Mouse (Mus musculus): ENCODE measurements around the gene Dvl2. TPM values are rescaled to one million over a fixed set of nuclear protein-coding genes. Genes with fewer than 3 reads are reported as not detected.
A peak's percentile ranks its signal among the peaks of the same experiment; 100 is the strongest.

Dvl2 gene
- total and polyA plus RNA-seq, 2 experiments from 2014 or later = 20.0 to 33.3 TPM

- ATAC-seq (ENCODE audit: low FRiP score) (no peak), DNase-seq (ENCODE audit: low spot score) (no peak)
- H3K27ac ChIP-seq (ENCODE audit: low read depth, low read length) = no peak overlapping the region
- no peaks in the 10 kb centered on the region; the same call in 1 of the 2 replicates for H3K4me1 ChIP-seq (ENCODE audit: insufficient read depth, low read length)
- 92% methylated on average over 3 of the region's 3 CpGs for WGBS
- peaks cover 22% of the 10 kb centered on the region for H3K36me3 ChIP-seq (ENCODE audit: insufficient read depth, low read length)
- H3K9ac ChIP-seq (replicated peaks; ENCODE audit: low read length, poor library complexity, severe bottlenecking) = no peak overlapping the region
- no peaks in the 10 kb centered on the region for H3K27me3 ChIP-seq (ENCODE audit: insufficient read depth, low read length)
- no peaks in the 10 kb centered on the region for H3K9me3 ChIP-seq (ENCODE audit: low read length)
- peak overlapping the region; percentile 61 for H3K4me2 ChIP-seq (ENCODE audit: low read depth, low read length, poor library complexity, severe bottlenecking)
- no peak overlapping the region for H3K4me3 ChIP-seq (ENCODE audit: low read depth, low read length)
- no peak for TF ChIP-seq CTCF (IDR thresholded peaks at IDR 0.05)
Measured at GRCm38 (mm10) chr11:69992932-69993331, 7.5 kb upstream of the Dvl2 start.

GRCm38 (mm10) chr11:69994401-69995090, 5.8 kb upstream of the Dvl2 start:
- Histone ChIP-seq H3K9me3 (ENCODE audit: low read length) (no peaks in the 10 kb centered on the region), H3K4me2 (ENCODE audit: low read depth, low read length, poor library complexity, severe bottlenecking) (no peak overlapping the region), H3K36me3 (ENCODE audit: insufficient read depth, low read length) (peaks cover 17% of the 10 kb centered on the region; the same call in 1 of the 2 replicates), H3K27me3 (ENCODE audit: insufficient read depth, low read length) (no peaks in the 10 kb centered on the region), H3K4me1 (ENCODE audit: insufficient read depth, low read length) (no peaks in the 10 kb centered on the region; the same call in 1 of the 2 replicates), H3K4me3 (ENCODE audit: low read depth, low read length) (no peak overlapping the region), H3K9ac (replicated peaks; ENCODE audit: low read length, poor library complexity, severe bottlenecking) (no peak overlapping the region), H3K27ac (ENCODE audit: low read depth, low read length) (no peak overlapping the region)
- DNase-seq (ENCODE audit: low spot score) = no peak
- peak; percentile 48 for TF ChIP-seq CTCF (IDR thresholded peaks at IDR 0.05)
- ATAC-seq (ENCODE audit: low FRiP score) = no peak
- WGBS = 85% methylated on average over 11 of the region's 11 CpGs

GRCm38 (mm10) chr11:69995391-69995960, 4.9 kb upstream of the Dvl2 start, which contains the start of gene Phf23:
TSS of gene Phf23 (plus strand) at chr11:69995777.
- Histone ChIP-seq H3K4me2 (ENCODE audit: low read depth, low read length, poor library complexity, severe bottlenecking) (peak within 1 kb of the TSS; percentile 95), H3K9ac (replicated peaks; ENCODE audit: low read length, poor library complexity, severe bottlenecking) (peak within 1 kb of the TSS; percentile 86), H3K4me3 (ENCODE audit: low read depth, low read length) (peak within 1 kb of the TSS; percentile 85), H3K27me3 (ENCODE audit: insufficient read depth, low read length) (no peaks in the 10 kb centered on the region), H3K4me1 (ENCODE audit: insufficient read depth, low read length) (peaks cover 3% of the 10 kb centered on the region; the same call in 1 of the 2 replicates), H3K27ac (ENCODE audit: low read depth, low read length) (peak within 1 kb of the TSS; percentile 82), H3K36me3 (ENCODE audit: insufficient read depth, low read length) (peaks cover 12% of the 10 kb centered on the region; the same call in 1 of the 2 replicates), H3K9me3 (ENCODE audit: low read length) (no peaks in the 10 kb centered on the region)
- ATAC-seq (ENCODE audit: low FRiP score) = peak; percentile 82
- peak; percentile 64 for TF ChIP-seq CTCF (IDR thresholded peaks at IDR 0.05)
- under 1% methylated on average over 36 of the region's 36 CpGs for WGBS
- peak; percentile 99 for DNase-seq (ENCODE audit: low spot score)

GRCm38 (mm10) chr11:69996161-69997061, 4.0 kb upstream of the Dvl2 start:
- Histone ChIP-seq H3K27me3 (ENCODE audit: insufficient read depth, low read length) (no peaks in the 10 kb centered on the region), H3K9me3 (ENCODE audit: low read length) (no peaks in the 10 kb centered on the region), H3K27ac (ENCODE audit: low read depth, low read length) (peak overlapping the region; percentile 82), H3K4me1 (ENCODE audit: insufficient read depth, low read length) (peaks cover 3% of the 10 kb centered on the region; the same call in 1 of the 2 replicates), H3K4me2 (ENCODE audit: low read depth, low read length, poor library complexity, severe bottlenecking) (peak overlapping the region; percentile 95), H3K4me3 (ENCODE audit: low read depth, low read length) (peak overlapping the region; percentile 85), H3K36me3 (ENCODE audit: insufficient read depth, low read length) (peaks cover 12% of the 10 kb centered on the region; the same call in 1 of the 2 replicates), H3K9ac (replicated peaks; ENCODE audit: low read length, poor library complexity, severe bottlenecking) (peak overlapping the region; percentile 86)
- under 1% methylated on average over 52 of the region's 66 CpGs for WGBS
- no peak for TF ChIP-seq CTCF (IDR thresholded peaks at IDR 0.05)
- ATAC-seq (ENCODE audit: low FRiP score) (no peak), DNase-seq (ENCODE audit: low spot score) (peak; percentile 59)

GRCm38 (mm10) chr11:69997070-69997509, 3.3 kb upstream of the Dvl2 start:
- peak overlapping the region; percentile 82 for H3K27ac ChIP-seq (ENCODE audit: low read depth, low read length)
- no peaks in the 10 kb centered on the region for H3K27me3 ChIP-seq (ENCODE audit: insufficient read depth, low read length)
- DNase-seq (ENCODE audit: low spot score) (peak; percentile 74), ATAC-seq (ENCODE audit: low FRiP score) (0 out of 2 replicates have a peak, but pooled peaks have one; percentile 2)
- H3K9me3 ChIP-seq (ENCODE audit: low read length) = no peaks in the 10 kb centered on the region
- H3K36me3 ChIP-seq (ENCODE audit: insufficient read depth, low read length) = peaks cover 12% of the 10 kb centered on the region; the same call in 1 of the 2 replicates
- H3K4me2 ChIP-seq (ENCODE audit: low read depth, low read length, poor library complexity, severe bottlenecking) = peak overlapping the region; percentile 95
- TF ChIP-seq CTCF (IDR thresholded peaks at IDR 0.05) = no peak
- peak overlapping the region; percentile 85 for H3K4me3 ChIP-seq (ENCODE audit: low read depth, low read length)
- H3K4me1 ChIP-seq (ENCODE audit: insufficient read depth, low read length) = peaks cover 9% of the 10 kb centered on the region
- H3K9ac ChIP-seq (replicated peaks; ENCODE audit: low read length, poor library complexity, severe bottlenecking) = peak overlapping the region; percentile 86
- 0% methylated on average over 19 of the region's 44 CpGs for WGBS

Measured in midbrain, postnatal 0 days (tissue).